Mouse (Mus musculus): ENCODE measurements around the gene Cep170b. TPM values are rescaled to one million over a fixed set of nuclear protein-coding genes. Genes with fewer than 3 reads are reported as not detected.

Cep170b gene
- 5.3 and 8.0 TPM in 2 replicates for polyA plus RNA-seq (2014; fragmentation: Nextera tagmentation; extraction: Ambion mirVana)

- Histone ChIP-seq H3K4me1 (ENCODE audit: control insufficient read depth, insufficient read depth, low read length) (peaks cover 4% of the 10 kb centered on the region; the same call in 1 of the 2 replicates), H3K4me2 (ENCODE audit: low read depth, low read length) (peak within 1 kb of the TSS; percentile 99; the same call in 1 of the 2 replicates), H3K27ac (replicated peaks; ENCODE audit: low read depth, low read length) (no peak within 1 kb of the TSS), H3K36me3 (replicated peaks; ENCODE audit: control insufficient read depth, insufficient read depth, low read depth, low read length) (no peaks in the 10 kb centered on the region), H3K27me3 (ENCODE audit: control insufficient read depth, insufficient read depth, low read length) (peaks cover 15% of the 10 kb centered on the region), H3K9me3 (replicated peaks; ENCODE audit: control insufficient read depth, low read length) (no peaks in the 10 kb centered on the region), H3K9ac (replicated peaks; ENCODE audit: low read length) (no peak within 1 kb of the TSS), H3K4me3 (ENCODE audit: low read depth, low read length) (peak within 1 kb of the TSS; percentile 10; the same call in 1 of the 2 replicates)
- DNase-seq (ENCODE audit: low spot score) (no peak), ATAC-seq (replicated peaks; ENCODE audit: insufficient number of reproducible peaks, low FRiP score, low TSS enrichment, low read depth) (no peak)
- 69% methylated on average over 6 of the region's 6 CpGs for WGBS
Observed at GRCm38 (mm10) chr12:112720216-112720615, at the start of gene Cep170b. TSS of gene Cep170b (plus strand) at chr12:112720455.

DNA sequence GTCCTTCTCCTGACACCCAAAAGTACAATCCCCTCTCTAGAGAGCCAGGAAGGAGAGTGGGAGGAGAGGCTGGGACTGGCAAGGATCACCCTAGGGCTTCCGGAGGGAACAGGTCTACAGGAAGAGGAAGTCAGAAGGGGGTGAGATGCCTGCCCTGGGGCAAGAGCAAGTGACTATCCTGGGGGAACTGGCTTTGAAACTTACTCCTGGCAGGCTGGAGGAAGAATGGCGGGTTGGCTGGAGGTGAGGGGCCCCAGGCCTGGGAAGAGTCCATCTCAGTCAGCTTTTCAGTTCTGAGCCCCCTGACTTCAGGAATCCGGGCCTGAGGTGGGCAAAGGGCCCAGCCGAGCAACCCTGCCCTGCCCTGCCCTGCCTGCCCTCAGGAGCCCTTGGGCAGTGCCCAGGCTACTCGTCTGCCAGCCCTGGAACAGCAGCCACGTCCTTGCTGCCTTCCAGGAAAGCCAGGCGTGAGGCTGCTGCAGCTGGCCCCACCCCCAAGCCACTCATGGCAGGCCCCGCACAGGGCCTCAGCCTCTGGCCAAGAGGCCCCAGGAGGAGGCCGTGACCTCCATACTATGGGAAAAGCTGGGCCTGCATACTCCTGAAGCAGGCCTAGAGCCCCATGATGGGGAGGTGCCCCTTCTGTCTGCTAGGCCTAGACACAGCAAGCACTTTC lies 49.4 kb upstream of the Cep170b start:
- H3K27ac ChIP-seq (replicated peaks; ENCODE audit: low read depth, low read length): no peak overlapping the region
- peak overlapping the region; percentile 28 for H3K9ac ChIP-seq (replicated peaks; ENCODE audit: low read length)
- DNase-seq (ENCODE audit: low spot score) (no peak), ATAC-seq (replicated peaks; ENCODE audit: insufficient number of reproducible peaks, low FRiP score, low TSS enrichment, low read depth) (no peak)
- H3K36me3 ChIP-seq (replicated peaks; ENCODE audit: control insufficient read depth, insufficient read depth, low read depth, low read length): peaks cover 18% of the 10 kb centered on the region
- peaks cover 16% of the 10 kb centered on the region for H3K4me1 ChIP-seq (ENCODE audit: control insufficient read depth, insufficient read depth, low read length)
- H3K27me3 ChIP-seq (ENCODE audit: control insufficient read depth, insufficient read depth, low read length): no peaks in the 10 kb centered on the region
- no peaks in the 10 kb centered on the region for H3K9me3 ChIP-seq (replicated peaks; ENCODE audit: control insufficient read depth, low read length)
- H3K4me2 ChIP-seq (ENCODE audit: low read depth, low read length): no peak overlapping the region; the same call in 1 of the 2 replicates
- no peak overlapping the region for H3K4me3 ChIP-seq (ENCODE audit: low read depth, low read length)
- WGBS: 47% methylated on average over 9 of the region's 9 CpGs

- WGBS: 81% methylated on average over 7 of the region's 7 CpGs
- H3K9ac ChIP-seq (replicated peaks; ENCODE audit: low read length): no peak overlapping the region
- ATAC-seq (replicated peaks; ENCODE audit: insufficient number of reproducible peaks, low FRiP score, low TSS enrichment, low read depth): no peak
- peaks cover 16% of the 10 kb centered on the region for H3K4me1 ChIP-seq (ENCODE audit: control insufficient read depth, insufficient read depth, low read length)
- H3K9me3 ChIP-seq (replicated peaks; ENCODE audit: control insufficient read depth, low read length): no peaks in the 10 kb centered on the region
- peaks cover 18% of the 10 kb centered on the region for H3K36me3 ChIP-seq (replicated peaks; ENCODE audit: control insufficient read depth, insufficient read depth, low read depth, low read length)
- DNase-seq (ENCODE audit: low spot score): no peak
- H3K27ac ChIP-seq (replicated peaks; ENCODE audit: low read depth, low read length): no peak overlapping the region
- H3K27me3 ChIP-seq (ENCODE audit: control insufficient read depth, insufficient read depth, low read length): no peaks in the 10 kb centered on the region
- no peak overlapping the region; the same call in 1 of the 2 replicates for H3K4me2 ChIP-seq (ENCODE audit: low read depth, low read length)
- H3K4me3 ChIP-seq (ENCODE audit: low read depth, low read length): no peak overlapping the region
Observed at GRCm38 (mm10) chr12:112671891-112672290, 48.4 kb upstream of the Cep170b start.

DNA sequence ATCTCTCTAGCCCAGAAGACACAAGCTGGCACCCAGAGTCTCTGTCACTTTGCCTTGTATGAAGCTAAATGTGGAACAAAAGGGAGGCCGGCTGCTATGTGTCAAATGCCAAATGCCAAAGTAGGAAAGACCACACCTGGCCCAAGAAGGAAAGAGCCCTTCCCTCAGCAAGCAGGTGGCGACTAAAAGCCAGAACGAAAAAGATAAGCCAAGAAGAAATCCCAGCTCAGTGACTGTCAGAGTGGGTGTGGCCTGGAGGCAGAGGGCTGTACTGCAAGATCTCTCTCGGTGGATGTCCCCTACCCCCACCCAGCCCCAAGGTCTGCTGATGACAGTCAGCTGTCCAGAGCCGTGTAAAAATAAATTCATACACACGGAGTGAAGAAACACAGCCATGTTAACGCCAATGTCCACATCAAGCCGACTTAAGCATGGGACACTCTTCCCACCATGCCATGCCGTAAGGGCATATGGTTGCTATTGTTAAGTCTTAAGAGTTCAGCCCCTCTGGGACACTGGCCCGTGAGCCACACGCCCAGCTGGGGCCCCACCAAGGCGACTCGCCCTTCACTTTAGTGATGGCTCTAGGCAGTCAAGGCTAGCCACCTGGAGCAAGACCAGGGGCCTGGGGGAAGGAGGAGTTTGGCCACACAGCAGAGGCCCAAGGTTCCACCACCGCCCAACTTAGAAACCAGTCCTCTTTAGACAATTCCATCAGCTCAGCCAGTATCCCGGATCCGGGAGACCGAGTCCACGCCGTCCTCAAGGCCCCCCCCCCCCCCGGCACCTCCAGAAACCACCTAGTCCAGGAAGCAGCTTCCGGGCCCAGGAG lies 47.3 kb upstream of the Cep170b start:
- Histone ChIP-seq H3K9me3 (replicated peaks; ENCODE audit: control insufficient read depth, low read length) (no peaks in the 10 kb centered on the region), H3K9ac (replicated peaks; ENCODE audit: low read length) (peak overlapping the region; percentile 99), H3K4me2 (ENCODE audit: low read depth, low read length) (peak overlapping the region; percentile 89), H3K36me3 (replicated peaks; ENCODE audit: control insufficient read depth, insufficient read depth, low read depth, low read length) (peaks cover 18% of the 10 kb centered on the region), H3K4me1 (ENCODE audit: control insufficient read depth, insufficient read depth, low read length) (peaks cover 16% of the 10 kb centered on the region), H3K27me3 (ENCODE audit: control insufficient read depth, insufficient read depth, low read length) (peaks cover 9% of the 10 kb centered on the region), H3K27ac (replicated peaks; ENCODE audit: low read depth, low read length) (peak overlapping the region; percentile 88), H3K4me3 (ENCODE audit: low read depth, low read length) (peak overlapping the region; percentile 94)
- 6% methylated on average over 21 of the region's 21 CpGs for WGBS
- ATAC-seq (replicated peaks; ENCODE audit: insufficient number of reproducible peaks, low FRiP score, low TSS enrichment, low read depth) (peak; percentile 14; the same call in 1 of the 2 replicates), DNase-seq (ENCODE audit: low spot score) (peak; percentile 47)

DNA sequence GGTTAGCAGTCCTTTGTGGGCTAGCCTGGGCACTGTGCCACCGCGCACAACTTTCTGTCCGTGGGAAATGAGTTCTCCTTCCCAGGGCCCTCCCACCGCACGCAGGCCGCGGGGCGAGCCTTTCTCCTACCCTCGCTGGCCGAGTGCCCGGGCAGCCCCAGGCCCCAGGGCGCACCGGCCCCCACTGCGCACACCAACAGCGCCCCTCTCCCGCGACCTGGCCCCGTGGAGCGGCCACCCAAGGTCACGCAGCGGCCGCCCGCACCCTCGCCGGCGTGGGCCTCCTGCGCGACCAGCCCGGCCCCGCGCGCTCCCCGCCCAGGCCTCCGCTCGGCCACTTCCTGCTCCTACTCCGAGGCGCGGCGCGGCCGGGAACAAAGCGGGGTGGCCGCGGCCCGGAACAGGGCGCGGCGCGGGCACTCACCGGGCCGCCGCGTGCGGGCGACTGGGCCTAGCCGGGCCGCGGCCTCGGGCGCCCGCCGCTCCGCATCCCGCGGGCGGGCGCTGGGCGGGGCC lies 46.6 kb upstream of the Cep170b start:
- H3K4me1 ChIP-seq (ENCODE audit: control insufficient read depth, insufficient read depth, low read length): peaks cover 16% of the 10 kb centered on the region
- ATAC-seq (replicated peaks; ENCODE audit: insufficient number of reproducible peaks, low FRiP score, low TSS enrichment, low read depth): no peak

GRCm38 (mm10) chr12:112674132-112675011 lies 45.9 kb upstream of the Cep170b start, which contains the start of gene Akt1:
TSS of gene Akt1 (minus strand) at chr12:112674884.
- H3K4me1 ChIP-seq (ENCODE audit: control insufficient read depth, insufficient read depth, low read length): peaks cover 16% of the 10 kb centered on the region
- peak within 1 kb of the TSS; percentile 99 for H3K9ac ChIP-seq (replicated peaks; ENCODE audit: low read length)
- H3K27ac ChIP-seq (replicated peaks; ENCODE audit: low read depth, low read length): peak within 1 kb of the TSS; percentile 88
- peak within 1 kb of the TSS; percentile 94 for H3K4me3 ChIP-seq (ENCODE audit: low read depth, low read length)
- DNase-seq (ENCODE audit: low spot score) (peak; percentile 64), ATAC-seq (replicated peaks; ENCODE audit: insufficient number of reproducible peaks, low FRiP score, low TSS enrichment, low read depth) (peak; percentile 19; the same call in 1 of the 2 replicates)
- H3K36me3 ChIP-seq (replicated peaks; ENCODE audit: control insufficient read depth, insufficient read depth, low read depth, low read length): peaks cover 11% of the 10 kb centered on the region
- WGBS: under 1% methylated on average over 68 of the region's 70 CpGs
- peaks cover 18% of the 10 kb centered on the region for H3K27me3 ChIP-seq (ENCODE audit: control insufficient read depth, insufficient read depth, low read length)
- peak within 1 kb of the TSS; percentile 89 for H3K4me2 ChIP-seq (ENCODE audit: low read depth, low read length)
- H3K9me3 ChIP-seq (replicated peaks; ENCODE audit: control insufficient read depth, low read length): no peaks in the 10 kb centered on the region

More for the DNA sequence above, 46.6 kb upstream of the Cep170b start:
- H3K4me2 ChIP-seq (ENCODE audit: low read depth, low read length): peak overlapping the region; percentile 89
- H3K27me3 ChIP-seq (ENCODE audit: control insufficient read depth, insufficient read depth, low read length): peaks cover 11% of the 10 kb centered on the region
- H3K4me3 ChIP-seq (ENCODE audit: low read depth, low read length): peak overlapping the region; percentile 94
- under 1% methylated on average over 56 of the region's 68 CpGs for WGBS
- DNase-seq (ENCODE audit: low spot score): peak; percentile 36
- H3K9ac ChIP-seq (replicated peaks; ENCODE audit: low read length): peak overlapping the region; percentile 99
- H3K27ac ChIP-seq (replicated peaks; ENCODE audit: low read depth, low read length): peak overlapping the region; percentile 88
- no peaks in the 10 kb centered on the region for H3K9me3 ChIP-seq (replicated peaks; ENCODE audit: control insufficient read depth, low read length)
- H3K36me3 ChIP-seq (replicated peaks; ENCODE audit: control insufficient read depth, insufficient read depth, low read depth, low read length): peaks cover 14% of the 10 kb centered on the region

All from embryonic facial prominence, embryonic 11.5 days (tissue).